8 mouse cellular contexts compared by ENCODE assay signal in genomic region chr1:119836479-119837015, GRCm38 (mm10). TPM values are rescaled to one million over a fixed set of nuclear protein-coding genes. Genes with fewer than 3 reads are reported as not detected.
DNase-seq lines count a peak whose midpoint lies in the region.

No protein-coding gene starts in this region.

- no peaks in the 10 kb centered on the region for H3K36me3 ChIP-seq in limb, embryonic 10.5 days
- H3K36me3 ChIP-seq in midbrain, embryonic 10.5 days = no peaks in the 10 kb centered on the region

- peaks cover 14% of the 10 kb centered on the region for H3K4me1 ChIP-seq in limb, embryonic 10.5 days
- peaks cover 20% of the 10 kb centered on the region for H3K4me1 ChIP-seq in midbrain, embryonic 10.5 days

- peak; percentile 61 for DNase-seq in cerebellum, adult 9-10 months
- no peak for DNase-seq in cerebellum, postnatal 36 days
- DNase-seq in urinary bladder, postnatal 36 days (ENCODE audit: low spot score in 2 of 2) = peak; percentile 19 to 23
- no peak for DNase-seq in urinary bladder, postnatal 4 days (ENCODE audit: low spot score in 2 of 2)
- peak; percentile 27 to 29 for DNase-seq in frontal cortex, postnatal 36 days (ENCODE audit: low spot score in 2 of 2)
- peak; percentile 76 for DNase-seq in limb, embryonic 10.5 days (ENCODE audit: low spot score)
- no peak for DNase-seq in midbrain, embryonic 10.5 days (ENCODE audit: low spot score)
- peak; percentile 60 for DNase-seq in testis, postnatal 10 days (ENCODE audit: low spot score)

- WGBS in limb, embryonic 10.5 days = under 1% methylated on average over 31 of the region's 31 CpGs
- under 1% methylated on average over 31 of the region's 31 CpGs for WGBS in midbrain, embryonic 10.5 days

- no peaks in the 10 kb centered on the region for H3K27me3 ChIP-seq in limb, embryonic 10.5 days (ENCODE audit: low read depth, poor library complexity, severe bottlenecking)
- H3K27me3 ChIP-seq in midbrain, embryonic 10.5 days (ENCODE audit: low read depth, poor library complexity, severe bottlenecking) = no peaks in the 10 kb centered on the region

- H3K9me3 ChIP-seq in limb, embryonic 10.5 days (replicated peaks) = no peaks in the 10 kb centered on the region
- H3K9me3 ChIP-seq in midbrain, embryonic 10.5 days (replicated peaks) = no peaks in the 10 kb centered on the region

- H3K4me3 ChIP-seq in limb, embryonic 10.5 days = peak overlapping the region; percentile 94
- H3K4me3 ChIP-seq in midbrain, embryonic 10.5 days = peak overlapping the region; percentile 91

- peak overlapping the region; percentile 96 for H3K27ac ChIP-seq in limb, embryonic 10.5 days
- H3K27ac ChIP-seq in midbrain, embryonic 10.5 days (replicated peaks) = peak overlapping the region; percentile 97

RNA-seq across cellular contexts. Expression of gene Ptpn4, which starts 0.9 kb away (rescaled TPM):
- polyA plus RNA-seq in limb, embryonic 10.5 days (2016; fragmentation: Nextera tagmentation; extraction: Ambion mirVana) = 3.2 and 6.5 TPM in 2 replicates
- 7.3 and 7.9 TPM in 2 replicates for polyA plus RNA-seq in midbrain, embryonic 10.5 days (2016; fragmentation: Nextera tagmentation; extraction: Ambion mirVana)

Comparison
In these comparisons a context has a peak if more than half of its experiments do, and no peak if none do; other contexts are left out.
1. DNase-seq: peak in cerebellum, adult 9-10 months (single experiment), urinary bladder, postnatal 36 days (2 of 2), frontal cortex, postnatal 36 days (2 of 2), limb, embryonic 10.5 days (single experiment) and testis, postnatal 10 days (single experiment); none in cerebellum, postnatal 36 days (0 of 2), urinary bladder, postnatal 4 days (0 of 2) and midbrain, embryonic 10.5 days (single experiment).